ENCODE assay signal across 19 mouse cellular contexts in the genomic region with DNA sequence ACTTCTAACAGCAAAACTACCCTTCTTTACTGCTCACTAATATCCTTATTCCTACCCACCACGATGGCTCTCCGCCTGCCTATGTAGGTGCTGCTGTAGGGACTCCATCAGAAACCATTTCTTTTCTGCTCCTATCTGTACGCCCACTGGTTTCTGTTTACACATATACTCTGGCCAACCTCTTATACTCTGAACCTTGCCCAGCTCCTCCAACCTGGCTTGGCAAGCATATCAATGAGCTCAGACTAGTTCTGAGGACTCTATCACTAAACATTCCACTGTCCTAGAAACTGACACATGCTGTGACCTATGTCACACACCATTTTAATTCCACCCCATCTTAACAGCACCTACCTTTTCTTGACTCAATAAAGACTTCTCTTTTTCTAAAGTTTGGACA. TPM values are rescaled to one million over a fixed set of nuclear protein-coding genes. Genes with fewer than 3 reads are reported as not detected.
DNase-seq lines count a peak whose midpoint lies in the region; ATAC-seq and TF ChIP-seq lines count a peak whose summit lies in the region.
"Had no signal": no experiment of that assay in that cellular context is flagged by ENCODE, and none has a peak within 500 bp of the region (broad histone marks: within the 10 kb centered on the region; RNA-seq: fewer than 3 reads in every experiment).

No protein-coding gene starts in this region.

- H3K27me3 ChIP-seq in kidney, embryonic 14.5 days (ENCODE audit: control insufficient read depth, insufficient read depth, low read length): no peaks in the 10 kb centered on the region
- H3K27me3 ChIP-seq in lung, postnatal 0 days (replicated peaks; ENCODE audit: insufficient read depth, low read length): no peaks in the 10 kb centered on the region
- no peaks in the 10 kb centered on the region for H3K27me3 ChIP-seq in stomach, postnatal 0 days (ENCODE audit: control insufficient read depth, insufficient read depth, low read length)
- H3K27me3 ChIP-seq in hindbrain, embryonic 12.5 days: no peaks in the 10 kb centered on the region
- H3K27me3 ChIP-seq: forebrain, embryonic 15.5 days; heart, embryonic 13.5 days; limb, embryonic 13.5 days; midbrain, embryonic 12.5 days had no signal

- no peaks in the 10 kb centered on the region for H3K4me1 ChIP-seq in kidney, embryonic 14.5 days (ENCODE audit: control insufficient read depth, insufficient read depth, low read length)
- H3K4me1 ChIP-seq in lung, postnatal 0 days (ENCODE audit: insufficient read depth, low read depth, low read length): no peaks in the 10 kb centered on the region
- no peaks in the 10 kb centered on the region for H3K4me1 ChIP-seq in stomach, postnatal 0 days (replicated peaks; ENCODE audit: control insufficient read depth, insufficient read depth)
- H3K4me1 ChIP-seq in hindbrain, embryonic 12.5 days: no peaks in the 10 kb centered on the region
- H3K4me1 ChIP-seq: embryonic facial prominence, embryonic 10.5 days; forebrain, embryonic 15.5 days; heart, embryonic 13.5 days; hindbrain, embryonic 10.5 days; limb, embryonic 13.5 days; midbrain, embryonic 12.5 days had no signal

- peak; percentile 23 for DNase-seq in kidney, adult 11 months
- DNase-seq in lung, postnatal 0 days (ENCODE audit: low spot score): peak; percentile 65
- DNase-seq in lung, postnatal 10 days: no peak
- DNase-seq in kidney, postnatal 25 days: peak; percentile 33 to 42
- peak; percentile 49 for DNase-seq in stomach, postnatal 0 days (ENCODE audit: low spot score)
- no peak for DNase-seq in testis, postnatal 14 days (ENCODE audit: low spot score)
- DNase-seq: adrenal gland, adult 8-10 months; cerebellum, adult 11 months; cerebellum, postnatal 25 days; right cerebral cortex, postnatal 14 days had no signal

- WGBS in kidney, embryonic 14.5 days: 92% methylated on average over 3 of the region's 3 CpGs
- 66% methylated on average over 3 of the region's 3 CpGs for WGBS in lung, postnatal 0 days
- 81% methylated on average over 3 of the region's 3 CpGs for WGBS in stomach, postnatal 0 days
- 95% methylated on average over 3 of the region's 3 CpGs for WGBS in hindbrain, embryonic 12.5 days

- H3K4me2 ChIP-seq in kidney, embryonic 14.5 days (replicated peaks; ENCODE audit: low read depth, low read length): no peak overlapping the region
- no peak overlapping the region for H3K4me2 ChIP-seq in lung, postnatal 0 days (replicated peaks; ENCODE audit: low read depth, low read length)
- H3K4me2 ChIP-seq in stomach, postnatal 0 days (replicated peaks; ENCODE audit: low read depth): no peak overlapping the region
- no peak overlapping the region for H3K4me2 ChIP-seq in hindbrain, embryonic 12.5 days (replicated peaks)
- H3K4me2 ChIP-seq: forebrain, embryonic 15.5 days; heart, embryonic 13.5 days; limb, embryonic 13.5 days; midbrain, embryonic 12.5 days had no signal

- ATAC-seq in kidney, embryonic 14.5 days (ENCODE audit: low FRiP score, low TSS enrichment): no peak
- ATAC-seq in lung, postnatal 0 days: peak; percentile 85
- ATAC-seq in stomach, postnatal 0 days (ENCODE audit: low FRiP score, low TSS enrichment): peak; percentile 89
- ATAC-seq in hindbrain, embryonic 12.5 days (ENCODE audit: low FRiP score): no peak
- ATAC-seq: forebrain, embryonic 15.5 days had no signal

- H3K27ac ChIP-seq in kidney, embryonic 14.5 days (ENCODE audit: low read depth, low read length): no peak overlapping the region
- H3K27ac ChIP-seq in lung, postnatal 0 days (ENCODE audit: low read length): no peak overlapping the region
- 0 out of 2 replicates have a peak overlapping the region, but pooled peaks have one; percentile 37 for H3K27ac ChIP-seq in stomach, postnatal 0 days (replicated peaks)
- H3K27ac ChIP-seq in hindbrain, embryonic 12.5 days: no peak overlapping the region
- H3K27ac ChIP-seq: embryonic facial prominence, embryonic 10.5 days; forebrain, embryonic 15.5 days; heart, embryonic 13.5 days; hindbrain, embryonic 10.5 days; kidney, postnatal 0 days; limb, embryonic 13.5 days; midbrain, embryonic 12.5 days had no signal

- no peak overlapping the region for H3K4me3 ChIP-seq in kidney, embryonic 14.5 days (ENCODE audit: low read length)
- H3K4me3 ChIP-seq in lung, postnatal 0 days (ENCODE audit: low read depth, low read length): no peak overlapping the region
- H3K4me3 ChIP-seq in stomach, postnatal 0 days (ENCODE audit: low read depth, low read length): no peak overlapping the region
- no peak overlapping the region for H3K4me3 ChIP-seq in hindbrain, embryonic 12.5 days
- H3K4me3 ChIP-seq: embryonic facial prominence, embryonic 10.5 days; forebrain, embryonic 15.5 days; heart, embryonic 13.5 days; hindbrain, embryonic 10.5 days; limb, embryonic 13.5 days; midbrain, embryonic 12.5 days had no signal

- H3K36me3 ChIP-seq in kidney, embryonic 14.5 days (ENCODE audit: control insufficient read depth, insufficient read depth, low read length): peaks cover 68% of the 10 kb centered on the region
- peaks cover 17% of the 10 kb centered on the region; the same call in 1 of the 2 replicates for H3K36me3 ChIP-seq in lung, postnatal 0 days (ENCODE audit: insufficient read depth, low read length)
- peaks cover 12% of the 10 kb centered on the region; the same call in 1 of the 2 replicates for H3K36me3 ChIP-seq in stomach, postnatal 0 days (ENCODE audit: control insufficient read depth, insufficient read depth, low read length)
- peaks cover 65% of the 10 kb centered on the region for H3K36me3 ChIP-seq in hindbrain, embryonic 12.5 days

- no peak overlapping the region for H3K9ac ChIP-seq in kidney, embryonic 14.5 days (ENCODE audit: low read depth, low read length)
- no peak overlapping the region for H3K9ac ChIP-seq in lung, postnatal 0 days (replicated peaks; ENCODE audit: low read depth)
- no peak overlapping the region for H3K9ac ChIP-seq in stomach, postnatal 0 days (ENCODE audit: low read length)
- H3K9ac ChIP-seq in hindbrain, embryonic 12.5 days: no peak overlapping the region
- H3K9ac ChIP-seq: forebrain, embryonic 15.5 days; heart, embryonic 13.5 days; limb, embryonic 13.5 days; midbrain, embryonic 12.5 days had no signal

- 0 out of 2 replicates have a peak, but pooled peaks have one; percentile 36 for TF ChIP-seq EP300 in lung, postnatal 0 days (IDR thresholded peaks at IDR 0.05)
- no peak for TF ChIP-seq EP300 in stomach, postnatal 0 days (optimal IDR thresholded peaks at IDR 0.05)

- no peak for TF ChIP-seq CTCF in lung, postnatal 0 days (IDR thresholded peaks at IDR 0.05)
- TF ChIP-seq CTCF in stomach, postnatal 0 days (IDR thresholded peaks at IDR 0.05; ENCODE audit: low read depth): no peak

- H3K9me3 ChIP-seq in kidney, embryonic 14.5 days (ENCODE audit: control insufficient read depth, low read length): no peaks in the 10 kb centered on the region
- H3K9me3 ChIP-seq in lung, postnatal 0 days (ENCODE audit: low read length): no peaks in the 10 kb centered on the region
- H3K9me3 ChIP-seq in stomach, postnatal 0 days (ENCODE audit: control insufficient read depth, low read length): no peaks in the 10 kb centered on the region
- H3K9me3 ChIP-seq in hindbrain, embryonic 12.5 days (replicated peaks): no peaks in the 10 kb centered on the region
- H3K9me3 ChIP-seq: embryonic facial prominence, embryonic 10.5 days; forebrain, embryonic 15.5 days; heart, embryonic 13.5 days; hindbrain, embryonic 10.5 days; limb, embryonic 13.5 days; midbrain, embryonic 12.5 days had no signal

RNA-seq across cellular contexts. Expression of a gene that starts 23.7 kb away (rescaled TPM):
- 19.8 and 29.4 TPM in 2 replicates for polyA plus RNA-seq in kidney, embryonic 14.5 days (2014; fragmentation: Nextera tagmentation; extraction: Ambion mirVana)
- 30.8 and 33.4 TPM in 2 replicates for polyA plus RNA-seq in lung, postnatal 0 days (2015; fragmentation: Nextera tagmentation; extraction: Ambion mirVana)
- polyA plus RNA-seq in stomach, postnatal 0 days (2015; fragmentation: Nextera tagmentation; extraction: Ambion mirVana): 15.1 and 24.3 TPM in 2 replicates
- 25.7 and 28.5 TPM in 2 replicates for polyA plus RNA-seq in hindbrain, embryonic 12.5 days (2016; fragmentation: Nextera tagmentation; extraction: Ambion mirVana)

Comparison
In these comparisons a context has a peak if more than half of its experiments do, and no peak if none do; other contexts are left out.
1. DNase-seq: peak in kidney, adult 11 months (single experiment), lung, postnatal 0 days (single experiment), kidney, postnatal 25 days (2 of 2) and stomach, postnatal 0 days (single experiment); none in lung, postnatal 10 days (single experiment) and testis, postnatal 14 days (single experiment).
2. ATAC-seq: peak in lung, postnatal 0 days (single experiment) and stomach, postnatal 0 days (single experiment); none in kidney, embryonic 14.5 days (single experiment) and hindbrain, embryonic 12.5 days (single experiment).